Mouse (Mus musculus): ENCODE data around the gene Nhsl1.
A peak's percentile ranks its signal among the peaks of the same experiment; 100 is the strongest.
"Not testable (repeated sequence)": the region's sequence is repeated elsewhere in the genome, so short reads cannot be mapped to it uniquely, and the experiment has no call there.

The Nhsl1 gene

DNA sequence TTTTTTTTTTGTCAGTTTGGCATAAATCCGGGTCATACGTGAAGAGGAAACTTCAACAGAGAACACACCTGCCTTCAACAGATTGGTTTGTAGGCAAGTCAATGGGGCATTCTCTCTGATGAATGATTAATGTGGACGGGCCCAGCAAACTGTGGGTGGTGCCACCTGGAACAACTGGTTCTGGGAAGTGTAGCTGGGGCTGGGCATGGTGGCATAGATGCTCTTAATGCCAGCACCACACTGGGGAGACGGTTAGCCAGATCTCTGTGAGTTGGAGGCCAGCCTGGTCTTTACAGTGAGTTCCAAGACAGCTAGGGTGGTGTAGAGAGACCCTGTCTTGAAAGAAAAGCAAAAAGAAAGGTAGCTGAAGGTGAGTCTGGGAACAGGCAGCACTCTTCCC, 228.6 kb downstream of the Nhsl1 start:
- DNase-seq = no peak

DNA sequence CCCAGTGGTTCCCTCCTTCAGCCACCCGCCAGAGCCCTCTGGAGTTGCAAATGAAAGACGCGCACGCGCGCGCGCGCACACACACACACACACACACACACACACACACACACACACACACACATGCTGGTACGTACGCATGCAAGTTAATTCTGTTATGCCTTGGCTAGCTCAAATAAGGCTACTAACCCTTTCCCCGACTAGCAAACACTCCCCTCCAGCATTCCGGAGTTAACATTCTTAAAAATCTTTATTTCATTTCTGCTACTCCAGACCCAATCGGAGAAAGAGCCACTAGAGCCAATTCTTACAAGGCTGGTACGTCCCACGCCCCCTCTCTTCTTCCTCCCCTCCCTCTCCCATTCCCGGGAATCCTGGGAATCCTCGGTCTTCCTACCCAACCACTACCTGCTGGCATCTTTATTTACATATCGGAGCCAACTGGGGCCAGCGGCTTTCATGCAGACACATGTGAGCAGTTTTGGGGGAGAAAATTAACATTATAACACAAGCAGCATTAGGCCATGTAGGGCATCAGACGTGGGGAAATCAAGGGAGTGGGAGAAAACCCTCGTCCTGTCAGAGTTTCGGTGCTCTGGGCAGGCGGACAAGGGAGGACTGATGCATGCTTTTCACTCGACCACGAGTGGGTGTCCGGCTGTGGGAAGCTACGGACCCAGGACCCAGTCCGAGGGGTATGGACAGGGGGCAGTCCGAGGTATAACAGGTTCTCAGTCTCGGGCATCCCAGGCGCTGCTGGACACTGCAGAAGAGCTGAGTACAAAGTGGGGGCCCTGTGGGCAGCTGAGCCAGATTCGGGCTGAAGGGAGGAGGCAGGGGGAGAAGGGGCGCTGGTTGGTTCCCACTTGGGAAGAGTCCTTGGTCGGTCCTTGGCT, 230.8 kb downstream of the Nhsl1 start:
- peak; percentile 26 for DNase-seq

DNA sequence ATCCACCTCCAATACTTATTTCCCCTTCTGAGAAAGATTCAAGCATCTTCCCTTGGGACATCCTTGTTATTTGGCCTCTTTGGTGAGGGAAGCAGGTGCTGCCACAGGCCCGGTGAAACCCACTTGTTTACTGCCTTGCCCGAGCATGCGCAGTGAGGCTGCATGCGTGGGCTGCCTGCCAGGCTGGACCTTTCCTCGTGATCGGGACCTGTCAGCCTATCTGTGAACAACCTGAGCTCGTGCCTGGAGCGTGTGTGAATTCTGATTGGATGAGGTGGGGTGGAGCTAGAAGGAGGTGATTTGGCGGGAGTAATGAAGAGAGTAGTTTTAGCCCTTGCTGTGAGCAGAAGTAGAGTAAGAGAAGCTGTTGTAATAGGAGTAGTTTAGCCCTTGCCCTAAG, 240.3 kb downstream of the Nhsl1 start:
- DNase-seq = not testable (repeated sequence)

DNA sequence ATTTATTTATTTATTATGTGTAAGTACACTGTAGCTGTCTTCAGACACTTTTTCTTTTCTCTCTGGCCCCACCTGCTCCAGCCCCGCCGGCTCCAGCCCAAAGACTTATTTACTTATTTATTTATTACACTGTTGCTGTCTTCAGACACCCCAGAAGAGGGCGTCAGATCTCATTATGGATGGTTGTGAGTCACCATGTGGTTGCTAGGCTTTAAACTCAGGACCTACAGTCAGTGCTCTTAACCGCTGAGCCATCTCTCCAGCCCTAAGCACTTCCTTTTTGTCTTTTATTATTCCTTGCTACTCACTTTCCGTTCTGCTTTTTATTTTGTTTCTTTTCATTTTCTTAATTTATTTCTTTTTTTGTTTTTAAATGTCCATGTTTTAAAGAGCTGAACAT, 242.7 kb downstream of the Nhsl1 start:
- DNase-seq = no peak

DNA sequence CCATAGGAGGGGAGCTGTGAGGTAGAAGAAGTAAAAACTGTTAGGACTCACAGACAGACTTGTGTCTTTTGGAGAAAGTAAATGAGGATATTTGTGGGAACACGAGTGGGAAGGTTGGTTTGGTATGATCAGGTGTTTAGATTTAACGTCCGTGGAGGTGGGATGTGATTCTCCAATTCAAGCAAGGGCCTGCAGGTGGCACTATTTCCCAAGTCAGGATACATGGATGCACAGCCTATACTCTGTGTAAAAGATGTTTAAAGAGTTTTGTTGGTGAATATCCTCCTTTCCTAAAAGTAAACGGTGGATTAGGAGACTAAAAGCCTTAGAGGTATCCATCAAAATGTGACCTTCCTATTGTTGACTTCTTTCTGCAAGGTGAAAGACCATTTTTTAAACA, 244.2 kb downstream of the Nhsl1 start:
- DNase-seq = peak; percentile 52

DNA sequence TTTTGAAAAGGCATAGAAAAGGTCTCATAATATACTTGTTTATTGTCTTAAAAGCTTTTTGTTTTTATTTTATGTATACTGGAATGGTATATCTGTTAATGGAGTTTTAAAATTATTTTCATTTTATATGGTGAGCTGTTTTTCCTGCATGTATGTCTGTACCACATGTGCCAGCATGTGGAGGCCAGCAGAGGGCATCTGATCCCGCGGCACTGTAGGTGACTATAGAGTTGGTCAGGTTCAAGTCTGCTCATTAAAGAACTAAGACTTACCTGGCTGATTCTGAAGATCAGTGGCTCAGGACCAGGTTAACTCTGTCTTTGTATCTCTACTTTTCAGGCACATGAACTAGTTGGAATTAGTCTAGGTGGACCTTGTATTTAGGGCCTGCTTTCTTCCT, 253.8 kb downstream of the Nhsl1 start:
- DNase-seq = no peak

Data from right cerebral cortex, postnatal 25 days (tissue).